Mouse (Mus musculus) midbrain, embryonic 10.5 days (tissue): ENCODE measurements at regions not wholly inside any gene's neighbourhood (a gene's known extent, or its start where the extent isn't known, plus 50 kb on each side); places are given as distances from the start of the nearest gene placed in this dataset.

Source experiments
- DNase-seq: peaks from one replicate; pipeline ENCODE4 v3.0.0-alpha.2; 2017; ENCODE audit warnings: low spot score
- H3K27ac ChIP-seq: fragments of 300-500 bp; sonication (generic); replicated peaks from 2 replicates; pipeline ENCODE4 v1.5.1; 2016; ENCODE audit warnings: mild to moderate bottlenecking
- H3K27me3 ChIP-seq: fragments of 300-500 bp; sonication (generic); 2 replicates; pipeline ENCODE4 v1.6.1; 2016; ENCODE audit warnings: low read depth, mild to moderate bottlenecking; ENCODE audit not compliant: poor library complexity, severe bottlenecking
- H3K36me3 ChIP-seq: fragments of 300-500 bp; sonication (generic); 2 replicates; pipeline ENCODE4 v1.6.1; 2016; ENCODE audit warnings: mild to moderate bottlenecking, moderate library complexity
- H3K4me1 ChIP-seq: fragments of 300-500 bp; sonication (generic); 2 replicates; pipeline ENCODE4 v1.6.1; 2016
- H3K4me3 ChIP-seq: fragments of 300-500 bp; sonication (generic); 2 replicates; pipeline ENCODE4 v1.5.1; 2016; ENCODE audit warnings: mild to moderate bottlenecking, moderate library complexity
- H3K9me3 ChIP-seq: fragments of 300-500 bp; sonication (generic); replicated peaks from 2 replicates; pipeline ENCODE4 v1.6.1; 2016; ENCODE audit warnings: mild to moderate bottlenecking
- WGBS: fragments of 180-500 bp; shearing (Covaris S2); methylation state at CpG from one replicate; pipeline ENCODE4 v1.1.7; 2016; 5-methylcytosine and 5-hydroxymethylcytosine counted together

- no peaks in the 10 kb centered on the region for H3K9me3 ChIP-seq
- H3K4me1 ChIP-seq, result no peaks in the 10 kb centered on the region
- H3K27ac ChIP-seq, result no peak overlapping the region
- 85% methylated on average over 3 of the region's 3 CpGs for WGBS
- no peaks in the 10 kb centered on the region for H3K36me3 ChIP-seq
- no peak for DNase-seq
- H3K4me3 ChIP-seq, result no peak overlapping the region
- H3K27me3 ChIP-seq, result no peaks in the 10 kb centered on the region
Measured at GRCm38 (mm10) chr16:57823329-57823728, 68.8 kb upstream of the Col8a1 start.

GRCm38 (mm10) chr16:57845416-57845815 lies 90.9 kb upstream of the Col8a1 start:
- no peak overlapping the region for H3K4me3 ChIP-seq
- peaks cover 8% of the 10 kb centered on the region; the same call in 1 of the 2 replicates for H3K4me1 ChIP-seq
- H3K36me3 ChIP-seq, result no peaks in the 10 kb centered on the region
- H3K27me3 ChIP-seq, result peaks cover 10% of the 10 kb centered on the region; the same call in 1 of the 2 replicates
- no peak overlapping the region for H3K27ac ChIP-seq
- no peaks in the 10 kb centered on the region for H3K9me3 ChIP-seq
- peak; percentile 27 for DNase-seq

- H3K9me3 ChIP-seq, result no peaks in the 10 kb centered on the region
- H3K4me1 ChIP-seq, result peaks cover 8% of the 10 kb centered on the region; the same call in 1 of the 2 replicates
- H3K27ac ChIP-seq, result no peak overlapping the region
- WGBS, result 6% methylated on average over 3 of the region's 3 CpGs
- H3K36me3 ChIP-seq, result no peaks in the 10 kb centered on the region
- no peak overlapping the region for H3K4me3 ChIP-seq
- DNase-seq, result no peak
- peaks cover 10% of the 10 kb centered on the region; the same call in 1 of the 2 replicates for H3K27me3 ChIP-seq
Measured at GRCm38 (mm10) chr16:57846386-57846785, 91.8 kb upstream of the Col8a1 start.

- Histone ChIP-seq H3K4me1 (no peaks in the 10 kb centered on the region), H3K36me3 (no peaks in the 10 kb centered on the region), H3K27ac (no peak overlapping the region), H3K27me3 (peaks cover 9% of the 10 kb centered on the region; the same call in 1 of the 2 replicates), H3K9me3 (no peaks in the 10 kb centered on the region), H3K4me3 (no peak overlapping the region)
- no peak for DNase-seq
- WGBS, result 56% methylated on average over 2 of the region's 2 CpGs
Measured at GRCm38 (mm10) chr16:57851854-57852253, 97.3 kb upstream of the Col8a1 start.

- no peak for DNase-seq
- Histone ChIP-seq H3K36me3 (no peaks in the 10 kb centered on the region), H3K27me3 (no peaks in the 10 kb centered on the region; the same call in 1 of the 2 replicates), H3K9me3 (no peaks in the 10 kb centered on the region), H3K4me3 (no peak overlapping the region), H3K4me1 (peaks cover 9% of the 10 kb centered on the region), H3K27ac (no peak overlapping the region)
- 93% methylated on average over 3 of the region's 3 CpGs for WGBS
Measured at GRCm38 (mm10) chr16:57852838-57853460, 98.4 kb upstream of the Col8a1 start.

GRCm38 (mm10) chr16:57853751-57854150 lies 99.2 kb upstream of the Col8a1 start:
- Histone ChIP-seq H3K27me3 (no peaks in the 10 kb centered on the region), H3K27ac (no peak overlapping the region), H3K9me3 (no peaks in the 10 kb centered on the region), H3K36me3 (no peaks in the 10 kb centered on the region), H3K4me1 (peaks cover 17% of the 10 kb centered on the region), H3K4me3 (no peak overlapping the region)
- WGBS, result 91% methylated on average over 3 of the region's 3 CpGs
- DNase-seq, result no peak

GRCm38 (mm10) chr16:57857071-57857470 lies 102.5 kb upstream of the Col8a1 start:
- H3K27ac ChIP-seq, result no peak overlapping the region
- WGBS, result 43% methylated on average over 1 of the region's 1 CpGs
- no peak for DNase-seq
- H3K9me3 ChIP-seq, result no peaks in the 10 kb centered on the region
- peaks cover 21% of the 10 kb centered on the region for H3K4me1 ChIP-seq
- no peaks in the 10 kb centered on the region for H3K27me3 ChIP-seq
- no peak overlapping the region for H3K4me3 ChIP-seq
- H3K36me3 ChIP-seq, result no peaks in the 10 kb centered on the region

GRCm38 (mm10) chr16:57858151-57858764 lies 103.7 kb upstream of the Col8a1 start:
- no peaks in the 10 kb centered on the region for H3K27me3 ChIP-seq
- no peak overlapping the region for H3K4me3 ChIP-seq
- H3K27ac ChIP-seq, result peak overlapping the region; percentile 10; the same call in 1 of the 2 replicates
- H3K9me3 ChIP-seq, result no peaks in the 10 kb centered on the region
- H3K36me3 ChIP-seq, result no peaks in the 10 kb centered on the region
- 3% methylated on average over 2 of the region's 2 CpGs for WGBS
- no peak for DNase-seq
- H3K4me1 ChIP-seq, result peaks cover 24% of the 10 kb centered on the region

- H3K9me3 ChIP-seq, result no peaks in the 10 kb centered on the region
Measured at GRCm38 (mm10) chr16:57858765-57859201, 104.2 kb upstream of the Col8a1 start.

GRCm38 (mm10) chr16:57863206-57863860 lies 108.8 kb upstream of the Col8a1 start:
- Histone ChIP-seq H3K9me3 (no peaks in the 10 kb centered on the region), H3K36me3 (no peaks in the 10 kb centered on the region), H3K4me1 (peaks cover 16% of the 10 kb centered on the region), H3K27me3 (no peaks in the 10 kb centered on the region), H3K27ac (no peak overlapping the region), H3K4me3 (no peak overlapping the region)
- no peak for DNase-seq
- WGBS, result 70% methylated on average over 9 of the region's 9 CpGs

More at GRCm38 (mm10) chr16:57858765-57859201, 104.2 kb upstream of the Col8a1 start:
- DNase-seq, result no peak
- Histone ChIP-seq H3K4me1 (peaks cover 29% of the 10 kb centered on the region), H3K27me3 (no peaks in the 10 kb centered on the region), H3K4me3 (no peak overlapping the region), H3K27ac (peak overlapping the region; percentile 10; the same call in 1 of the 2 replicates), H3K36me3 (no peaks in the 10 kb centered on the region)
- WGBS, result 11% methylated on average over 7 of the region's 7 CpGs

GRCm38 (mm10) chr16:57876857-57877256 lies 122.3 kb upstream of the Col8a1 start:
- no peaks in the 10 kb centered on the region for H3K9me3 ChIP-seq
- no peak for DNase-seq
- H3K4me1 ChIP-seq, result no peaks in the 10 kb centered on the region
- H3K4me3 ChIP-seq, result no peak overlapping the region
- H3K27me3 ChIP-seq, result no peaks in the 10 kb centered on the region
- 90% methylated on average over 4 of the region's 4 CpGs for WGBS
- no peaks in the 10 kb centered on the region for H3K36me3 ChIP-seq
- H3K27ac ChIP-seq, result no peak overlapping the region

- no peak overlapping the region for H3K27ac ChIP-seq
- 74% methylated on average over 8 of the region's 8 CpGs for WGBS
- H3K27me3 ChIP-seq, result no peaks in the 10 kb centered on the region
- H3K4me1 ChIP-seq, result no peaks in the 10 kb centered on the region
- H3K4me3 ChIP-seq, result no peak overlapping the region
- DNase-seq, result no peak
- no peaks in the 10 kb centered on the region for H3K9me3 ChIP-seq
- no peaks in the 10 kb centered on the region for H3K36me3 ChIP-seq
Measured at GRCm38 (mm10) chr16:57881575-57882094, 127.1 kb upstream of the Col8a1 start.

GRCm38 (mm10) chr16:57888138-57888537 lies 133.6 kb upstream of the Col8a1 start:
- Histone ChIP-seq H3K36me3 (no peaks in the 10 kb centered on the region), H3K27me3 (no peaks in the 10 kb centered on the region), H3K4me3 (no peak overlapping the region), H3K9me3 (no peaks in the 10 kb centered on the region), H3K27ac (no peak overlapping the region), H3K4me1 (0 out of 2 replicates have a peak, but pooled peaks cover 2% of the 10 kb centered on the region)
- DNase-seq, result no peak
- WGBS, result 77% methylated on average over 2 of the region's 2 CpGs
